Mouse (Mus musculus) 3134 (cell line): ENCODE measurements at regions not wholly inside any gene's neighbourhood (a gene's known extent, or its start where the extent isn't known, plus 50 kb on each side); places are given as distances from the start of the nearest gene placed in this dataset.

Source experiments
- DNase-seq: peaks from one replicate; pipeline ENCODE4 v3.0.0-alpha.2; 2011; ENCODE audit warnings: low spot score; ENCODE audit not compliant: insufficient read length; ENCODE audit errors: extremely low read depth

DNA sequence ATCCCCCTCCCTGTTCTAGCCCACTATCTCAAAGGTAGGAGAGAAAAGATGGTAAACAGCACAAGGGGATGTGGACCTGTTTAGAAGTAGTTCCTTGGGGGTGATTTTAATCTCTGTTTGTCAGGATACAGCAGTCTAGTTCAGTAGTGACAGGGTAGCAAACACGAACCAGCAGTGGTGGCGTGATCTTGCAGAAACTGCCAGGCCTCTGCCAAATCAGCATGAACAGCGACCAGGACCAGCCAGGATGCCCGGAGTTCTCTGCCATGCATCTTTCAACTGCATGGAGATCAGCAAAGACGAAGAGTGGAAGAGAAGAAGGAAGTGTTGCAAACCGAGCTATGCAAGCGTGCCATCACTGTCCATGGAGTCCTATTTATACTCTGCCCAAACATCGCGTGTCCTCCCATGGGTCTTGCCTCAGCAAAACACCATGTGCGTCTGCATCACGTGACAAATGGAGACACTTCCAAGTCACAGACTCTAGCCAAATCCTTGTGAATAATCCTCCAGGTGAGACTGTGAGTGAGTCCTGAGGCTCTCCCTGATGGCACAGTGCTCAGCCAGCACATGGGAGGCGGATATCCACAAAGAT lies 155.2 kb upstream of the Cxcr4 start:
- peak; percentile 57 for DNase-seq

DNA sequence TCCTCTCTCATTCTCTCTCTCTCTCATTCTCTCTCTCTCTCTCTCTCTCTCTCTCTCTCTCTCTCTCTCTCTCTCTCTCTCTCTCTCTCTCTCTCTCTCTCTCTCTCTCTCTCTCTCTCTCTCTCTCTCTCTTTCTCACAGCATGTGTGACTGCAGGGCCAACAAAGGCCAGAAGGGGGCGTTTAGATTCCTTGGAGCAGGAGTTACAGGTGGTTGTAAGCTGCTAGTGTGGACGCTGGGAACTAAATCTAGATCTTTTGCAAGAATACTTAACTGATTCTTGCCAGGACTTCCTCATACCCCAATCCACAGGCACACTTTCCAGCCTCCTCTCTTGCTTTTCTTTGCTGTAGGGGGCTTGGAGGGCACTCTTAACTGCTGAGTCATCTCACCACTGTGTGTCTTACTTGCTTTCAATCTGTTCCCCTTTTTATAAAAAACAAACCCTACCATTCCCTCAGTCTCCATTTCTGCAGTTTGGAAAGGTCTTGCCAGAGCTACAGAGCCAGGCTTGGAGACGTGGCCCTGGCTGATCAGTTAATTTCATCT lies 154.4 kb upstream of the Cxcr4 start:
- no peak for DNase-seq

DNA sequence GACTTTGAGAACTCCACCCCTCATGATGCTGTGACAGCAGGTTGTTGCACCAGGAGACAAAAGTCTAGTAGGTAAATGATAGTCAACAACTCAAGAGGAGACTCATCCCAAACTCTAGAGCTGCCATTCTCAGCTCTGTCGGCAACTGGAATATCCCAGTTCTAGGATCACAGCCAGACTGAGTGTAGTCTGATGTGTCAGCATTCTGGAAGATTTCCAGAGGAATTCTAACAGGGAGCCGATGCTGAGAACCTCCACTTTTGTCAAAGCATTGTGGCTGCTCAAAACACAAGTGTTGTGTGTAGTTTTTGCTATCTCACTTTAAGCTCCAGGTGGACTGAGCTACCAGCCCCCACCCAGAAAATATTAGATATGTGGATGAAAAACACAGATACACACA lies 148.5 kb upstream of the Cxcr4 start:
- DNase-seq: peak; percentile 32

DNA sequence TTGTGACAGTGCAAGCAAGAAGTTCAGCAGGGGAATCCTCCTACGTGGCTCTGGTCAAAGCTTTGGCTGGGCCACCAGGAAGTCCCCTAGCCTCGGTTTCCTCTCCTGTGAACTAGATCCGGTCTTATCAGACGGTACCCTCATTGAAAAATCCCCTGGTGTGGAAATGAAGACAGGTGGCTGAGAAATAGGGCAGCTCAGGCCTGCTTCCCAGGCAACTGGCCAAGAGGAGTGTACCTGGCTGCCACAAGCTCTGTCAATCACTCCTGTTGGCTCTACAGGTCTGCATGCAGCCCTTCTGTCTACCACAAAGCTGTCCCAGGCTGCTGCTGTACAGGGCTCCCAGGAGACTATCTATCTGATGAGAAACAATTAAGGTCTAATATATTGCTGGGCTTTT lies 146.1 kb upstream of the Cxcr4 start:
- no peak for DNase-seq

DNA sequence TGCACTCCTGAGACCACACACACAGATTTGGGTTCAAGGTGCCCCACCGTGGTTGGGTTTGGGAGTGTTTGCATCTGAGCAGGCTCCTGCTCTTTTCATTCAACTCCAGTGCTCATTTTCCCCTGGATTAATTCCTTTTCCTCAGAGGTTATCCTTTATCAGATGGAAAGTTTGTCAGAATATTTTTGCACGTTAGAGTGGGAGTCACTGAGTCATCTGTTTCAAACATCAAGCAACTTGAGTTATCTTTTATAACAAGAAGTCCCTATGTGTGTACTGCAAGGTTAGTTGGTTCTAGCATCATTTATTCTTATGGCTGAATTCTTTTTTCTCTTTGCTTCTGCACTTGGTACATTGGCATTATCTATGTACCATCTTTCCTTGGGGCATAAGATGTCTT lies 142.8 kb upstream of the Cxcr4 start:
- DNase-seq: no peak

DNA sequence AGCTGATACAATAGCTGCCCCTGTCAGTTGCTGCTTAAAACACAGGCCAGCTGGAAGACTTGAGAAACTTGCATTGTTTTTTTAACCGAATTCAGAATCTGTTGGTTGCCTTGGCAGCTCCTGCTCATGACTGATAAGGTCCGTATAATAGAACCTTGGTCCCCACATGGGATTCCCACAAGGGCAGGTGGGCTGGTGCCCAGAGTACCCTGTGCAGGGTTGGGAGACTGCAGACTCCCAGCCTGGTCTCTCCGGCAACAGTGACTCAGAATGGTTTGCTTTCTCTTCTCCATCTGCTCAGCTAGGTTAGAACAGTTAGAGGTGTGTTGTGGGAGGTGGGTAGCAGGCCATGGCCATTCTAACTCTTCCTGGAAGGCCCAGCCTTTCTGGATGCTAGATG lies 139.4 kb upstream of the Cxcr4 start:
- no peak for DNase-seq

DNA sequence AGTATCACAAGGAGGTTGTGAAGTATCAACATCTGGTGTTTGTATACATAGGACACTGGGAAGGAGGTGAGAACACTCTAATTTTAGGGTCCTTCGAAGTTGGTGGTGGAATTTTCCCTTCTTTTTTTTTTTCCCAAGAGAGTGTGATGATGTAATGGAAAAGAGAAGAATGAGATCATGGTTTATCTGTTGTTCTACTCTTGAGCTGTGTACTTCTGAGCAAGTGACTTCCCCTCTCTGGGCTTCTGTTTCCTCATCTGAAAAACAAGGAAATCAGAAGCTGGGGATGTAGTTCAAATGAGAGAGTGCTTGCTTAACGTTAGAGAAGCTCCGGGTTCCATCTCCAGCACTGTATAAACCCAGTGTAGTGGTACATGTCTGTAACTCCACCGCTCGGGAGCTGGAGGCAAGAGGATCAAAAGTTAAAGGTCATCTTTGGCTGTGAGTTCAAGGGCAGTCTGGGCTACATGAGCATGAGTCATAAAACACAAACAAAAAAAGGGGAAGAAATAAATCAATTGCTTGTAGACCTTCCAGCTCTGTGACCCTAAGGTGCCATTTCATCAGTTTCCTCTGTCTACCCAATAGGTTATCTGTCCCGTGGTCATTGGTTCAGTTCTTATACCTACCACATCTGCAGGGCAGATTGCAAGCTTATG lies 132.5 kb upstream of the Cxcr4 start:
- DNase-seq: no peak

DNA sequence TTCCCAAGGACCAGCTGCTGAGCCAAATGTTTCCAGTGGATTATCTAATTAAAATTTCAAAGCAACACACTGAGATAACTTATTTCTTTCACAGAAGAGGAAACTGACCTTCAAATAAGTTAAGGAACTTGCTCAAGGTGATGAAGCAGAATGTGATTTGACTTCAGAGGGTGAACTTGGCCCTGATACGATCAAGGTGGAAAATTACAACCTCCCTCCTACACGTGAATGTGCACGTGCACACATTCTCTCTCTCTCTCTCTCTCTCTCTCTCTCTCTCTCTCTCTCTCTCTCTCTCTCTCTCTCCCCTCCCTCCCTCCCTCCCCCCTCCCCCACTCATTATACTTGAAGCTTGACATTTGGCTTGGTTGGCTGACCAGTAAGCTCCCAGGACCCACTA lies 131.8 kb upstream of the Cxcr4 start:
- no peak for DNase-seq

DNA sequence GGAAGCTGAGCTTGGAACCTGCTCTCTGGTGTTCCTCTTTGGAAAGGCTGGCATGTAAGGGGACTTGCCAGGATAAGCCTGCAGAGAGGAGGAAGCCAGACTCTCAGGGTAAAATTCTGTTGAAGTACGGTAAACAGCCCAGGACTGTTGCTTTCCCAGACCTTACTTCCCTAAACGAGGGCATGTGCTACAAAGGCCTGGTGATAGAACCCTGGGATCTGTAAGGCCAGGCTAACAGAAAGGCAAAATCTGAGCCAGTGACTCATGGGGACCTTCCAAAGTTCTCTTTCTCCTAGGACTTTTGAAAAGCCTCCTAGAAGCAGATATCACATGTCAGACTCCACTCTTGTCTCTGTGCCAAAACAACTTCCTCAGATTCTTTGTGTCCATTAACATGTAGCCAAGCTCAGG lies 130.0 kb upstream of the Cxcr4 start:
- DNase-seq: no peak

DNA sequence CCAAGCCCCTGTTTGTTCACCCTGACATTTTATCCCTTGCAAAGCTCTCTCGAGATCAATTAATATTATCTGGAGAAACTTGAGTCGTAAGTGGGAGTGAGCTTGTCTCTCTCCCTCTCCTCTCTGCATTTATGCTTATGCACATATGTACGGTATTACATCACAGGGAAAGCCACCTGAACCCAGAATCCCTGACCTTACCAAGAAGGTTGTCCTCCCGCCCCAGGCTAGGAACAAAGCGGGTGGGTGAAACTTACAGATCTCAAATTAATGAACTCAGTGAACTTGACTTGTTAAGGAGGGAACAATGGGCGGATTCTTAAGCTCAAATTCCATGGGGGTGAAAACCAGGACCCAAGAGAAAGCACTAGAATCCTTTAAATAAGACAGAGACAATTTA lies 122.8 kb upstream of the Cxcr4 start:
- no peak for DNase-seq

DNA sequence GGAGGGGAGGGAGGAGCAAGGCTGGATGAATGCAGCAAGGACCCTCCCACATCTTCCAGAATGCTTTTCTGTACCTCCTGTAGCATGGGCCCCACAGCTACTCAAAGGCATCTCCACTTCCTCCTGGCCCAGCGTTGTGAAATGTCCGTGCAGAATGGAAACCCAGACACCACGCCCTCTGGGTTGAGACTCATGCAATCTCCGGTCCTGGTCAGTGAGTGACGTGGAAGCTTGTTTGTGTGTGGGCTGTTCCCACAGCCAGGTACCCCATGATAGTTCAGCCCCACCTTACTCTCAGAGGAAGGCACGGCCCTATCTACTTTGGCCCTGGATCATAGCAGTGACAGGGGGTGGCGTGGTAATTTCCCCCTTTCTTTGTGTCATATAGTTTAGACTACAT lies 120.8 kb upstream of the Cxcr4 start:
- peak; percentile 31 for DNase-seq

DNA sequence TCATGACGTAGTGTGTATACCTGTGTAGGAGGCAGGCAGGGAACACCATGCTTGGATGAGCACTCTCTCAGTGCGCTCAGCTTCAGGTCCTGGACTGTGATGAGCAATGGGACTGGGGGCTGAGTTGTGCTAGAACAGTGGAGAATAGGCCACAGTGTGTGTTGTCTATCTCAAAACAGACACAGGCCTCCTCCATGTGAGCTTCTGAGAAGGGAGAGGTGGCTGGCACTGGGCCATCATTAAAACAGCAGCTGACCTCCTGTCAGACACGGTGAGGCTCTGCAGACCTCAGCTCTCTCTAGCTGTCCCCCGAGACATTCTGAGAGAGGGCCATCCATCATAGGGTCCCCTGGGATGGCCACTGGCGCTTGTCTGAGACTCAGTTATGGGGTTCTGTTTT lies 119.0 kb upstream of the Cxcr4 start:
- DNase-seq: no peak

DNA sequence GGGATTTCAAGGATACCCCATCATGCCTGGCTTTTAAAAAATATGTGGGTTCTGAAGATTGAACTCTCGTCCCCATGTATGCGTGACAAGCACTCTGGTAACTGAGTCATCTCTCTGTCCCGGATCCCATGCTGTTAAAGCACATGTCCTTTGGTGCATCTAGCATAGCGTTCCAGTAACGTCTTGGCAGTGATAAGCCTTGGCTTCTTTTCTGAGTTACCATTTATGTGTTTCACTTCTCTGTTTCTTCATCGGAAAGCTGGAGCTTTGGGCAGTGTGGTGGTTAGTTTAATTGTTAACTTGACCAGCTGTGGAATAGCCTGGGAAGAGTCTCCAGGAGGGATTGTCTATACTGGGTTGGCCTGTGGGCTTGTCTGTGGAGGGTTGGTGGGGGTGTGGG lies 115.7 kb upstream of the Cxcr4 start:
- DNase-seq: no peak

DNA sequence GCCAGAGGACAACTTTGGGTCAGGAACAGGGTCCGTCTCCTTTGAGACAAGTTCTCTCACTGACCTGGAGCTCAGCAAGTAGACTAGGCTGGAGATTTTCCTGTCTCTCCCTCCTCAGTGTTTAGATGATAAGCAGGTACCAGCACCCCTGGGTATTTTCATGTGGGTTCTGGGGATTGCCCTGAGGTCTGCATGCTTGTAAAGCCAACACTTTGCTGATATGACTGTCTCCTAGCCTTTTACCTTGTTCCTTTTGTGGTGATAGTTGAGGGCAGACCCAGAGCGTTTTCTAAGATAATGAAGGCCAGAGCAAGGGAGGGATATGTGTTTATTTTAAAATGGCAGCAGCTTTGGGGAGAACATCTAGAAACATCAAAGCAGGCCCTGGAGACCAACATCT lies 114.1 kb upstream of the Cxcr4 start:
- no peak for DNase-seq

DNA sequence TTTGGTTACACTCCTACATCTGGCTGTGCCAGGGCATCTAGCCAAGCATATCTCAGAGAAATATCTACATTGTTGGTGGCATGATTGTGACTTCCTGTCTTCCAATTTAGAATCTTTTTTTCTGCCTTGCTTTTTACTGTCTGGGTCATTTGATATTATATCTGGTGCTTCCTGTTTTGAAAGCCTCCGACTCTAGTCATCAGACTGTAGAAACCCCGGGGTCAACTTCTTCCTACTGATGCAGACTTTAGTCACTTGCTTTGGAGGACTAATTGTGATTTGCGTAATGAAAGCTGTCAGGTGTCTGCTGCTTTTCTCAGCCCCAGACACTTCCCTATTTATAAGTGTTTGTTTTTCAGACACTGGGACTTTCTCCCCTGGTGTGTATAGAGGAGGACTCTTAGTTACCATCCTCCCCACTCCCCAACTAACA lies 113.0 kb upstream of the Cxcr4 start:
- DNase-seq: no peak

DNA sequence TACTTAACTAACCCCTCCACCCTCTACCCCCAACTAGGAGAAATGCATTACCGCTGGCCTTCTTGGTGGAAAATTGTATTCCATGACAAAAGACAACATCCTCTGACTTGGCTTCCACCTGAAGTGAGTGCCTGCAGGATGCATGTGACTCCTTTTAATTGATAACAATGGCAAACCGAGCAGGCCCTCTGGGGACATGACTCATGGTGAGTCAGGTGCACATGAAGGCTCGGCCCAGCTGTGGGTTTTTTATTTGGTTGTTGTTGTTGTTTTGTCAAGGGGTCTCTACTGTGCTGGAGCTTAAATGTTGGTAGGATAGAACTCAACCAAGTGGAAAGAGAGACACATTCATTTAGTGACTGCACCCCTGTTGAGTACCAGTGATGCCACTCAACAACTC lies 109.2 kb upstream of the Cxcr4 start:
- DNase-seq: peak; percentile 7

DNA sequence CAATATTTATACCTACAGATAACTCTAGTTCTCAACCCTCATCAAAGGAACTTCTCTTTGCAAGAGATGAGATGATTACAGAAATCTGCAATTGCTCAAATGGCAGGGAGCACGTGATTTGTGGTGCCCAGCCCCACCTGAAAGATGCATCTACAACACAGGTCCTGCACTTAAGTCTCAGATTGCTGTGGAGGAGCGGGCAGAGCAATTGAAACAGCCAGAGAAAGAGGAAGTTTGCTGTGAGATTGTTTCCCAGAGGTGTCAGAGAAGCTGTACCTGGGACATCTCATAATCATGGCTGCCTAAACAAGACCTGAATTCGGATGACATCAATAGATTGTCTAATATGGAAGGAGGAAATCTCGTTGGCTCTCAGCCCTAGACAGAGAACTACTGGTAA lies 105.9 kb upstream of the Cxcr4 start:
- no peak for DNase-seq

DNA sequence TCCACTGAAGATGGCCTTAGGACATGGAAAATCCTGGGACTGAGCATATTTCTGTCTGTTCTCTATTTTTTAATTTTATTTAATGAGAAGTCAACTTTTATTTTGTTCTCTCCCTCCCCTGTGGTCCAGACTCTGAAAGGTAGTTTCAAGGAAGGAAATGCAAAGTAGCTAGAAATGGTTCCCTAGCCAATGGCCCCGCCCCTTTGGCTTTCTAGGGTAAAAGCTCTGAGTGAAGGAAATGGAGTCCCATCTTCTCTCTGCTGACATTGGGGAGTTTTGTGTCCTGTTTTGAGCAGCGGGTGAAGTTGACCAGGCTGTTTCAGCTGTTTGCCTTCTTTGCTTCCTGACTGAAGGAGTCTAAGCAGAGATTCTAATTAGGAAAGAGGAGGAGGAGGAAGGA lies 103.8 kb upstream of the Cxcr4 start:
- DNase-seq: no peak

DNA sequence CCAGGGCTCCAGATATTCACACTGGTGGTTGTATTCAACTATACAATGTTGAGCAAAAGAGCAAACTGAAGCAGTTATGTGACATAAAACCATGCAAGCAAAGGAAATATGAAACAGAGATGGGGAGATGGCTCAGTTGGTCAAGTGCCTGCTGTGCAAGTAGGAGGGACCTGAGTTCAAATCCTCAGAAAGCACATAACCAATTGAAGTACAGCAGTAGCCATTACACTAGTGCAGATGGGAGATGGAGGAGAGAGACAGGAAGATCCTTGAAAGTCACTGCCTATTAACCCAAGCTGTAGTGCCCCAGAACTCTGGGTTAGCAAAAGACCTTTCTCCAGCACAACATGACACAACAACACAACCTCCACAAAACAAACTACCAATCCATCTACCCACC lies 100.7 kb upstream of the Cxcr4 start:
- DNase-seq: no peak

DNA sequence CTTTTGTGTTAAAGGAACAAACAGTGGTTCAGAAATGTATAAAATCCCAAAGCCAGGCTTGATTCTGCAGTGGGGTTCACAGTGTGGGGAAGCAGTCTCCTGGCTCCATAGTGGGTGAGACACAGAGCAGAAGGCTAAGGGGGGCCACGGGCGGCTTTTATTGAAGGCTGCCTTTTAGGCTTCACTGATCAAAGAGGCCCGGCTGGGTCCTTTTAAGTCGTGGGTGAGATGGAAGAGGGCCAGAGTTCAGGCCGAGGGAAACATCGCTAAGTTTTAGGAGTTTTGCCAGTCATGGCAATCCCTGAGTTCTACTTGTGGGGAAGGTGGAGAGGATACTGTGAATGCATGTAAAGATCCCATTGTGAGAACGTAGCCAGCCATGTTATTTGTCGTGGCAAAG lies 100.2 kb upstream of the Cxcr4 start:
- no peak for DNase-seq

DNA sequence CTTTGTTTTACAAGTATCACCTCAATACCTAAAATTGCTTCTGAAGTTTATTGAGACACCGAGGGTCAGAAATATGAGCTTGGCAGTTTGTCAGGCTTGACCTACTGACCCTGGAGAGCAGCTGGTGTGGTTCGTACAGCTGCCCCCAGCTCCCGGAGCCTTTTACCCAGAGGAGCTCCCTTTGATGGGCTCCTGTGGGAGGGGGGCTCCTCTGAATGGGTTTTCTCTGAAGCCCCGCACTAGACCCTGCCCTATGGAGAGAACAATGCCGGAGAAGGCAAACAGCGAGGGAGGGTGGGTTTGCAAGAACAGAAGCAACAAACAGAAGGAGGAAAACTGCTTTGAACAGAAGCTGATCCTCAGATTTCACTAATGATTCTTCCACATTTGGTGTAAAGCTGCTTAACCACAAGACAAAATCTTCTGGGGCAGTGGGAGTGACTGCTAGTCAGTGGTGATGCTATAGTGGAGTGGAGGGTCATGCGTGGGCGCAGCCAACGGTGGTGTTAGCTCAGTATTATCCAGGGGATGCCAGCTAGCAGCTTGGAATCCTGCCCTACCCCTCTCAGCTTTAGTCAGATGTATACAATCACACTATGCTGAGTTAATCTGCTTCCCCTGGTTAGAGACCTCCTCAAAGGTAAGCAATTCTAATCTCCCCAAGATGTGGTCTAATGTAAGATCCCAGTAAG lies 95.3 kb upstream of the Cxcr4 start:
- DNase-seq: no peak
